Mouse (Mus musculus) frontal cortex, adult (tissue): Measurements from ENCODE around the gene B3gntl1.

Experiments used
- ATAC-seq: cut with Nextera tagmentation; 2 replicates; pipeline ENCODE4 v1.9.2; 2017; ENCODE audit warnings: mild to moderate bottlenecking, moderate library complexity, mixed read lengths; ENCODE audit not compliant: low TSS enrichment

The B3gntl1 gene

GRCm38 (mm10) chr11:121672990-121673572 lies at the start of gene B3gntl1:
Gene B3gntl1, minus strand, starts transcription at chr11:121673153.
- peak; percentile 100 for ATAC-seq

GRCm38 (mm10) chr11:121722434-121722833 lies 49.5 kb upstream of the B3gntl1 start:
- ATAC-seq: no peak

- ATAC-seq: no peak
Measured at GRCm38 (mm10) chr11:121720752-121721151, 47.8 kb upstream of the B3gntl1 start.

GRCm38 (mm10) chr11:121717724-121718123 lies 44.8 kb upstream of the B3gntl1 start:
- ATAC-seq: no peak

- no peak for ATAC-seq
Measured at GRCm38 (mm10) chr11:121714745-121715485, 42.0 kb upstream of the B3gntl1 start.

- ATAC-seq: no peak
Measured at GRCm38 (mm10) chr11:121713569-121713968, 40.6 kb upstream of the B3gntl1 start.

- no peak for ATAC-seq
Measured at GRCm38 (mm10) chr11:121712987-121713386, 40.0 kb upstream of the B3gntl1 start.

- ATAC-seq: no peak
Measured at GRCm38 (mm10) chr11:121710245-121710644, 37.3 kb upstream of the B3gntl1 start.

- ATAC-seq: no peak
Measured at GRCm38 (mm10) chr11:121709278-121709677, 36.3 kb upstream of the B3gntl1 start.

GRCm38 (mm10) chr11:121706521-121707005 lies 33.6 kb upstream of the B3gntl1 start:
- peak; percentile 64 for ATAC-seq

GRCm38 (mm10) chr11:121703619-121704215 lies 30.8 kb upstream of the B3gntl1 start:
- ATAC-seq: no peak

- peak; percentile 44 for ATAC-seq
Measured at GRCm38 (mm10) chr11:121702895-121703618, 30.1 kb upstream of the B3gntl1 start.

GRCm38 (mm10) chr11:121702111-121702894 lies 29.4 kb upstream of the B3gntl1 start:
- ATAC-seq: peak; percentile 60

GRCm38 (mm10) chr11:121701244-121701643 lies 28.3 kb upstream of the B3gntl1 start, which contains the start of gene Metrnl:
Gene Metrnl, plus strand, starts transcription at chr11:121701544.
- no peak for ATAC-seq

GRCm38 (mm10) chr11:121698381-121698955 lies 25.5 kb upstream of the B3gntl1 start:
- ATAC-seq: no peak

GRCm38 (mm10) chr11:121697271-121697670 lies 24.3 kb upstream of the B3gntl1 start:
- no peak for ATAC-seq

- ATAC-seq: no peak
Measured at GRCm38 (mm10) chr11:121695304-121696064, 22.5 kb upstream of the B3gntl1 start.

GRCm38 (mm10) chr11:121688024-121688423 lies 15.1 kb upstream of the B3gntl1 start:
- ATAC-seq: no peak

GRCm38 (mm10) chr11:121686674-121687073 lies 13.7 kb upstream of the B3gntl1 start:
- no peak for ATAC-seq

- no peak for ATAC-seq
Measured at GRCm38 (mm10) chr11:121686091-121686490, 13.1 kb upstream of the B3gntl1 start.
